ENCODE assay signal across 1 mouse cellular context in genomic region chr2:118761358-118761757, GRCm38 (mm10).
TF ChIP-seq lines count a peak whose summit lies in the region.

No protein-coding gene starts in this region.

TF ChIP-seq in MEL, 35 proteins besides CTCF, POLR2A, EP300 and RAD21 (continued from another document):
- TF ChIP-seq MAZ (IDR thresholded peaks at IDR 0.05; ENCODE audit: low read depth, low read length) (0 out of 2 replicates have a peak, but pooled peaks have one; percentile 15), SMC3 (IDR thresholded peaks at IDR 0.05; ENCODE audit: low read depth, low read length) (peak; percentile 69)
